ENCODE assay signal across 23 mouse cellular contexts in genomic region chr4:114499650-114500049, GRCm38 (mm10).
DNase-seq lines count a peak whose midpoint lies in the region; ATAC-seq and TF ChIP-seq lines count a peak whose summit lies in the region.
"Had no signal": no experiment of that assay in that cellular context is flagged by ENCODE, and none has a peak within 500 bp of the region (broad histone marks: within the 10 kb centered on the region; RNA-seq: fewer than 3 reads in every experiment).

No protein-coding gene starts in this region.

- peak; percentile 73 for DNase-seq in kidney, adult 2 months
- no peak for DNase-seq in kidney, adult 18-20 months
- peak; percentile 26 to 44 for DNase-seq in kidney, postnatal 36 days
- DNase-seq in embryonic facial prominence, embryonic 10.5 days (ENCODE audit: low spot score): no peak
- DNase-seq: adrenal gland, adult 2 months; adrenal gland, postnatal 14 days; cerebellum, adult 11 months; cerebellum, adult 2 months; cerebellum, adult 9-11 months; cerebellum, postnatal 25 days; gastrocnemius, postnatal 36 days; heart, postnatal 10 days; heart, postnatal 36 days had no signal

- H3K27ac ChIP-seq in kidney, adult 2 months (ENCODE audit: insufficient read depth, low read depth, low read length): peak overlapping the region; percentile 65
- H3K27ac ChIP-seq in kidney, embryonic 15.5 days: 0 out of 2 replicates have a peak overlapping the region, but pooled peaks have one; percentile 34
- H3K27ac ChIP-seq in kidney, embryonic 16.5 days (ENCODE audit: low read length): peak overlapping the region; percentile 39; the same call in 1 of the 2 replicates
- H3K27ac ChIP-seq in embryonic facial prominence, embryonic 10.5 days (replicated peaks): no peak overlapping the region
- H3K27ac ChIP-seq: embryonic facial prominence, embryonic 13.5 days; forebrain, embryonic 12.5 days; forebrain, embryonic 15.5 days; hindbrain, embryonic 10.5 days; hindbrain, embryonic 15.5 days had no signal

- no peaks in the 10 kb centered on the region for H3K27me3 ChIP-seq in kidney, adult 2 months (replicated peaks; ENCODE audit: control insufficient read depth, insufficient read depth, low read length)
- no peaks in the 10 kb centered on the region for H3K27me3 ChIP-seq in kidney, embryonic 15.5 days
- no peaks in the 10 kb centered on the region for H3K27me3 ChIP-seq in kidney, embryonic 16.5 days (ENCODE audit: insufficient read depth, low read length)
- no peaks in the 10 kb centered on the region for H3K27me3 ChIP-seq in embryonic facial prominence, embryonic 10.5 days (replicated peaks; ENCODE audit: low read depth, poor library complexity, severe bottlenecking)
- H3K27me3 ChIP-seq: embryonic facial prominence, embryonic 13.5 days; forebrain, embryonic 12.5 days; forebrain, embryonic 15.5 days; hindbrain, embryonic 15.5 days had no signal

- TF ChIP-seq POLR2A in kidney, adult 2 months (IDR thresholded peaks at IDR 0.05; ENCODE audit: low read depth, low read length): no peak

- peaks cover 48% of the 10 kb centered on the region for H3K4me1 ChIP-seq in kidney, adult 2 months (ENCODE audit: control insufficient read depth, insufficient read depth, low read length)
- H3K4me1 ChIP-seq in kidney, embryonic 15.5 days: peaks cover 13% of the 10 kb centered on the region
- H3K4me1 ChIP-seq in kidney, embryonic 16.5 days (ENCODE audit: insufficient read depth, low read length): peaks cover 16% of the 10 kb centered on the region
- peaks cover 18% of the 10 kb centered on the region for H3K4me1 ChIP-seq in embryonic facial prominence, embryonic 10.5 days
- H3K4me1 ChIP-seq: forebrain, embryonic 15.5 days had no signal

- no peak for TF ChIP-seq CTCF in kidney, adult 2 months (conservative IDR thresholded peaks at IDR 0.05; ENCODE audit: insufficient read depth, insufficient read length, low read depth, low read length)

- no peak overlapping the region for H3K9ac ChIP-seq in kidney, embryonic 15.5 days
- H3K9ac ChIP-seq in kidney, embryonic 16.5 days (replicated peaks; ENCODE audit: low read length): no peak overlapping the region
- H3K9ac ChIP-seq: embryonic facial prominence, embryonic 13.5 days; forebrain, embryonic 12.5 days; forebrain, embryonic 15.5 days; hindbrain, embryonic 15.5 days had no signal

- 43% methylated on average over 1 of the region's 1 CpGs for WGBS in kidney, adult 2 months
- 72% methylated on average over 1 of the region's 1 CpGs for WGBS in kidney, embryonic 15.5 days
- WGBS in kidney, embryonic 16.5 days: 65% methylated on average over 1 of the region's 1 CpGs
- WGBS in embryonic facial prominence, embryonic 10.5 days: 84% methylated on average over 1 of the region's 1 CpGs

- no peak overlapping the region for H3K4me2 ChIP-seq in kidney, embryonic 15.5 days
- H3K4me2 ChIP-seq in kidney, embryonic 16.5 days (replicated peaks; ENCODE audit: low read depth, low read length): no peak overlapping the region
- H3K4me2 ChIP-seq: embryonic facial prominence, embryonic 13.5 days; forebrain, embryonic 12.5 days; forebrain, embryonic 15.5 days; heart, embryonic 11.5 days; hindbrain, embryonic 15.5 days had no signal

- H3K36me3 ChIP-seq in kidney, adult 2 months (ENCODE audit: control insufficient read depth, insufficient read depth, low read length): no peaks in the 10 kb centered on the region; the same call in 1 of the 2 replicates
- H3K36me3 ChIP-seq in kidney, embryonic 15.5 days: no peaks in the 10 kb centered on the region
- H3K36me3 ChIP-seq in kidney, embryonic 16.5 days (ENCODE audit: insufficient read depth, low read length): no peaks in the 10 kb centered on the region
- H3K36me3 ChIP-seq in embryonic facial prominence, embryonic 10.5 days (replicated peaks): no peaks in the 10 kb centered on the region
- H3K36me3 ChIP-seq: embryonic facial prominence, embryonic 13.5 days; forebrain, embryonic 12.5 days; forebrain, embryonic 15.5 days; hindbrain, embryonic 10.5 days; hindbrain, embryonic 15.5 days had no signal

- no peaks in the 10 kb centered on the region for H3K9me3 ChIP-seq in kidney, embryonic 15.5 days (replicated peaks)
- H3K9me3 ChIP-seq in kidney, embryonic 16.5 days (ENCODE audit: low read length): no peaks in the 10 kb centered on the region; the same call in 1 of the 2 replicates
- no peaks in the 10 kb centered on the region for H3K9me3 ChIP-seq in embryonic facial prominence, embryonic 10.5 days
- H3K9me3 ChIP-seq: forebrain, embryonic 12.5 days; forebrain, embryonic 15.5 days; hindbrain, embryonic 10.5 days; hindbrain, embryonic 15.5 days had no signal

- no peak overlapping the region for H3K4me3 ChIP-seq in kidney, adult 2 months (ENCODE audit: insufficient read depth, low read depth, low read length)
- H3K4me3 ChIP-seq in kidney, embryonic 15.5 days (replicated peaks): no peak overlapping the region
- H3K4me3 ChIP-seq in kidney, embryonic 16.5 days (ENCODE audit: low read length): no peak overlapping the region
- no peak overlapping the region for H3K4me3 ChIP-seq in embryonic facial prominence, embryonic 10.5 days
- H3K4me3 ChIP-seq: embryonic facial prominence, embryonic 13.5 days; erythroblast, embryonic 14.5 days; forebrain, embryonic 12.5 days; forebrain, embryonic 15.5 days; hindbrain, embryonic 10.5 days; hindbrain, embryonic 15.5 days had no signal

- ATAC-seq in kidney, embryonic 15.5 days (replicated peaks; ENCODE audit: low FRiP score): peak; percentile 47; the same call in 1 of the 2 replicates
- peak; percentile 74 for ATAC-seq in kidney, embryonic 16.5 days (ENCODE audit: low FRiP score, low TSS enrichment)
- ATAC-seq: CD4-positive, CD25-positive, alpha-beta regulatory T cell, adult 4 months; forebrain, embryonic 15.5 days had no signal

Comparison
In these comparisons a context has a peak if more than half of its experiments do, and no peak if none do; other contexts are left out.
1. DNase-seq: peak in kidney, adult 2 months (single experiment) and kidney, postnatal 36 days (2 of 2); none in kidney, adult 18-20 months (single experiment) and embryonic facial prominence, embryonic 10.5 days (single experiment).